Mouse (Mus musculus) heart, postnatal 0 days (tissue): ENCODE measurements around the gene Dnah1.

Experiments
- CTCF ChIP-seq: IDR thresholded peaks from 2 replicates; pipeline ENCODE4 v1.5.1; 2016; ENCODE audit warnings: antibody characterized with exemption, control low read depth, low read depth
- EP300 ChIP-seq: IDR thresholded peaks from 2 replicates; pipeline ENCODE4 v1.6.1; 2016; ENCODE audit warnings: antibody characterized with exemption, low read depth

GRCm38 (mm10) chr14:31317754-31318153 lies 5.9 kb downstream of the Dnah1 start:
- TF ChIP-seq EP300 = no peak
- TF ChIP-seq CTCF = no peak
